Mouse (Mus musculus): ENCODE measurements around the gene Fam57b. TPM values are rescaled to one million over a fixed set of nuclear protein-coding genes. Genes with fewer than 3 reads are reported as not detected.

Gene Fam57b
- total RNA-seq, 4 experiments from 2014 or later = 58.1 to 63.4 (median 59.6) TPM

DNA sequence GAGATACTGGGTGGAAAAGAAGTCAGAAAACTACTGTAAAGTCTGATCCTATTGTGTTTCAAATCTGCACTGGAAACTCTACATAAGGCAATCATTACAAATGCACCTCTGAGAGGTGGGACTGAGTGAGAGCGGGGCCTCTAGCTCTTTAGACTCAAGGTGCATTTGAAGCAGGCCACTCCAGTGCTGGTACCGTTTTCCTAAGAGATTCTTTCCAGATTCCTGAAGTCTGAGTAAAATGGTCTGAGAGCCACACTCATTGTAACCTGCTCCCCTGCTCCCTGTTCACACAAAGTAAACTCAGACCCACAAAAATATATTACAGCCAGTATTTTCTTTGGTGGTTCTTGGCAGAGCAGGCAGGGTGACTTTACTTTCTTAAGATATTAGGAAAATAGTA lies 70.1 kb downstream of the Fam57b start:
- DNase-seq (ENCODE audit: low spot score in 2 of 2) = no peak

DNA sequence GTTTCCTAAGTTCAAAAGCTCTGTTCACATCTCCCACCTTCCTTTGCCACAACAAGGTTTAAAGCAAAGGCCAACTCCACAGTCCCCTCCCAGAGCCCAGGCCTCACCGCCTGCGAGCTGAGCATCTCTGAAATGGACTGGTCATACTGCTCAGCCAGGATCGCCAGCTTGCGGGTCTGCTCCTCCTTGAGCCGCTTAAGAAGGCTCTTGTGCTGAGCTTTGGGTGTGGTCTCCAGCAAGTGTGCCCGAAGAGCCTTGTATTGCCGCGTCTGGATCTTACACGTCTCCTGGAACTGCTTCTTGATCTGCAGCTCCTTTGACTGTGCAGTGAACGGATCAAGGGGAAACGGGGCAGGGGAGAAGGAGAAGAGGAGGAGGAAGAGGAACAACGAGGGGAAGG lies 70.5 kb downstream of the Fam57b start:
- DNase-seq (ENCODE audit: low spot score in 2 of 2) = no peak

DNA sequence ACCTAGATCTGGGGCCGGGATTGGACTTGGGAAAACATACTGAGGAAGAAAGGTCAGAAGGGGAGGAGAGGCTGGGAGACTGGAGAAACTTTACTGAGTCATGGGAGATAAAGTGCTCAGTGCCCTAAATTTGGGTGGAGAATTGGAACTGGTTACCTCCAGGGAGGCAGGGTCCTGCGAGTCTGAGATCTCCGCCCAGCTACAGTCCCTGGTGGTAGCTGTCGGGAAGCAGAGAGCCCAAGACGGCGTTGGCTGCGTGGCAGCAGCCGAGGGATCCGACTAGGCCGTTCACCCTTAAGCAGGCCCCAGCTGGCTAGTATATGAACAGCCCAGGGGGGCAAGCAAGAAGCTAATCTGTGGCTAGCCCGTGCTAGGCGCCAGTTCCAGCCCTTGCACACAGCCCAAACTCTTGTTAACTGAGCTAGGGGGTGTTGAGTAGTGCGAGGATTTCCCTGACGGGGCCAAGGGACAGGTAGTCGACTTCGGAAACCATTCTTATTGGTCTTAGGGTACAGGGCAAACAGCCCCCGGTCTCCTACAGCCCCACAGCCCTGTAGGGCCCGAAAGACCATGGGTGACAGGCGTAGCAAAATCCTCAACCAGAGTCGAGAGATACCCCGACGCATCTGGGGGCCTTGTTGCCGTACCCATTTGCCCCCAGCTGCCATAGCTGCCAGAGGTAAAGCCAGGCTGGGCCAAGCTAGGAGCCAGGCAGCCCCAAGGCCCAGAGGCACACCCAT lies 72.5 kb downstream of the Fam57b start:
- DNase-seq (ENCODE audit: low spot score in 2 of 2) = no peak

DNA sequence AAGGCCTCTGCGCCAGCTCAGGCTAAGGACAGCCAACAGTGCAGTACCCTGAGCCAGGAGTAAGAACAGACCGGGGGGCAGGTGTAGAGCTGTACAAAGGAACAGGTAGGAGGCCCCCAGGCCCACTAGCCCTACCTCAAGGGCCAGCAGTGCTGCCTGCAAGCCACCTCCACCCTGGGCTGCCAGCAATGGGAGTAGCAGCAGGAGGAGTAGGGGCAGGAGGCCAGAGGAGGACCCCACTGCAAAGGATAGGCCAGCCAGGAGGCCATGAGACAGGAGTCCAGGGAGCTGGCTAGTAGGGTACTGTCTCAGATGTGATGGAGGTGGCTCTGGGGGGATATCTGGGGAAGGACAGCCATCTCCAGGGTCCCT lies 73.0 kb downstream of the Fam57b start:
- no peak for DNase-seq (ENCODE audit: low spot score in 2 of 2)

DNA sequence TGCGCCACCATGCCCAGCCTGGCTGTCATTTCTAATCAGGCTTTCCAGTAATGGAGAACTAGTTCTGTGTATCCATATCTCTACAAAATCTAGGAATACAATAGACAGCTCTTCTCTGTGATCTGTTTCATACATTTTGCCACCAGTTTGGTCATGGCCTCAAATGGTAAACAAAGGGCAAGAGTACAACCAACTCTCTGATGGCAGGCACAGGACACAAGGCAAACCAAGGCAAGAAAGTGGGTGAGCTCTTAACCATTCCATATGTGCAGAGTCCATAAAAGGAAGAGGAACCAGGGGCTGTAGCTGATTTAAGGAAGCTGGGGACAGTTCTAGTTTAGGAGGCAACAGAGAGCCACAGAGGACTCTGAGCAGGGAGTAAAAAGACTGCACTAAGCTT lies 79.8 kb downstream of the Fam57b start:
- no peak for DNase-seq (ENCODE audit: low spot score in 2 of 2)

Other genes with a start within 250 kb of the Fam57b start
- gene Eif3c, start 231.3 kb upstream of the Fam57b start, total RNA-seq (2022) = 100 to 1,000 TPM; 173 to 189 (median 180) TPM
- 1 to 10 TPM in 2 of 4 experiments, under 1 TPM in 2; 0.63 to 1.4 (median 1.0) TPM for gene Apobr, start 212.7 kb upstream of the Fam57b start, total RNA-seq (2022)
- gene Cln3, start 211.9 kb upstream of the Fam57b start, total RNA-seq (2022) = 10 to 100 TPM; 28.5 to 49.0 (median 38.7) TPM
- not detected for gene Il27, start 202.7 kb upstream of the Fam57b start, total RNA-seq (2022)
- gene Nupr1, start 166.8 kb upstream of the Fam57b start, total RNA-seq (2022) = 10 to 100 TPM; 15.3 to 22.6 (median 17.7) TPM
- gene Sgf29, start 148.4 kb upstream of the Fam57b start, total RNA-seq (2022) = 10 to 100 TPM; 28.4 to 39.0 (median 33.6) TPM
- 1 to 10 TPM; 6.3 to 9.0 (median 7.9) TPM for gene Sult1a1, start 121.2 kb upstream of the Fam57b start, total RNA-seq (2022)
- gene Bola2, start 102.3 kb upstream of the Fam57b start, total RNA-seq (2022) = 10 to 100 TPM; 82.1 to 97.0 (median 90.2) TPM
- gene Slx1b, start 101.9 kb upstream of the Fam57b start, total RNA-seq (2022) = 10 to 100 TPM; 17.1 to 23.0 (median 19.6) TPM
- 100 to 1,000 TPM; 132 to 162 (median 149) TPM for gene Coro1a, start 89.9 kb upstream of the Fam57b start, total RNA-seq (2022)
- 100 to 1,000 TPM; 183 to 207 (median 190) TPM for gene Mapk3, start 38.1 kb upstream of the Fam57b start, total RNA-seq (2022)
- 1 to 10 TPM; 1.4 to 3.3 (median 2.3) TPM for gene Gdpd3, start 31.3 kb upstream of the Fam57b start, total RNA-seq (2022)
- gene Ypel3, start 20.7 kb upstream of the Fam57b start, total RNA-seq (2022) = 100 to 1,000 TPM; 256 to 289 (median 278) TPM
- gene Tbx6, start 16.2 kb upstream of the Fam57b start, total RNA-seq (2022) = under 1 TPM; 0.63 to 1.00 (median 0.84) TPM
- gene Ppp4c, start 5.2 kb upstream of the Fam57b start, total RNA-seq (2022) = 10 to 100 TPM; 48.2 to 56.0 (median 51.2) TPM
- gene 4930451I11Rik, start 34.0 kb downstream of the Fam57b start, total RNA-seq (2022) = 1 to 10 TPM in 1 of 4 experiments, not detected in 3; 2.3 TPM
- gene Doc2a, start 49.7 kb downstream of the Fam57b start, total RNA-seq (2022) = 10 to 100 TPM; 45.6 to 57.5 (median 53.5) TPM
- gene Hirip3, start 64.3 kb downstream of the Fam57b start, total RNA-seq (2022) = 10 to 100 TPM; 32.6 to 47.7 (median 40.7) TPM
- 10 to 100 TPM; 48.0 to 61.8 (median 51.8) TPM for gene Ino80e, start 64.7 kb downstream of the Fam57b start, total RNA-seq (2022)
- gene Taok2, start 87.0 kb downstream of the Fam57b start, total RNA-seq (2022) = 100 to 1,000 TPM; 146 to 153 (median 152) TPM
- gene Tmem219, start 125.2 kb downstream of the Fam57b start, total RNA-seq (2022) = 10 to 100 TPM; 20.8 to 25.4 (median 22.8) TPM
- 100 to 1,000 TPM; 153 to 158 (median 156) TPM for gene Kctd13, start 131.2 kb downstream of the Fam57b start, total RNA-seq (2022)
- gene Asphd1, start 151.9 kb downstream of the Fam57b start, total RNA-seq (2022) = 10 to 100 TPM; 44.4 to 53.4 (median 50.5) TPM
- gene Sez6l2, start 152.9 kb downstream of the Fam57b start, total RNA-seq (2022) = 100 to 1,000 TPM; 419 to 434 (median 424) TPM
- 100 to 1,000 TPM; 175 to 183 (median 179) TPM for gene Cdipt, start 178.2 kb downstream of the Fam57b start, total RNA-seq (2022)
- gene Cdiptos, start 178.4 kb downstream of the Fam57b start, total RNA-seq (2022) = under 1 TPM in 1 of 4 experiments, not detected in 3; 0.61 TPM
- gene Mvp, start 217.0 kb downstream of the Fam57b start, total RNA-seq (2022) = 10 to 100 TPM; 10.9 to 12.6 (median 12.0) TPM
- 1 to 10 TPM in 1 of 4 experiments, not detected in 3; 2.5 TPM for gene Pagr1b, start 218.8 kb downstream of the Fam57b start, total RNA-seq (2022)
- 10 to 100 TPM; 13.2 to 34.8 (median 28.4) TPM for gene Pagr1a, start 219.7 kb downstream of the Fam57b start, total RNA-seq (2022)
- gene Gm42742, start 223.4 kb downstream of the Fam57b start, total RNA-seq (2022) = 10 to 100 TPM; 35.5 to 49.5 (median 45.3) TPM
- gene Prrt2, start 223.5 kb downstream of the Fam57b start, total RNA-seq (2022) = 100 to 1,000 TPM; 191 to 225 (median 213) TPM
- gene Maz, start 229.4 kb downstream of the Fam57b start, total RNA-seq (2022) = 100 to 1,000 TPM; 167 to 197 (median 191) TPM
- gene Kif22, start 244.8 kb downstream of the Fam57b start, total RNA-seq (2022) = 1 to 10 TPM; 2.3 to 7.1 (median 5.3) TPM

Data from left cerebral cortex, adult 8-10 months (tissue).